Mouse (Mus musculus): ENCODE results near the gene BC048671.

Gene BC048671

GRCm38 (mm10) chr6:90350011-90350410, 49.0 kb downstream of the BC048671 start:
- DNase-seq (ENCODE audit: low spot score) = peak; percentile 47

All from adipocyte (in vitro differentiated cells).